Mouse (Mus musculus) neural tube, embryonic 10.5 days (tissue): ENCODE data around the gene Sema6b.

Experiments used
- DNase-seq: peaks from one replicate; pipeline ENCODE4 v3.0.0-alpha.2; 2017; ENCODE audit warnings: low spot score; ENCODE audit errors: extremely low spot score

The Sema6b gene

DNA sequence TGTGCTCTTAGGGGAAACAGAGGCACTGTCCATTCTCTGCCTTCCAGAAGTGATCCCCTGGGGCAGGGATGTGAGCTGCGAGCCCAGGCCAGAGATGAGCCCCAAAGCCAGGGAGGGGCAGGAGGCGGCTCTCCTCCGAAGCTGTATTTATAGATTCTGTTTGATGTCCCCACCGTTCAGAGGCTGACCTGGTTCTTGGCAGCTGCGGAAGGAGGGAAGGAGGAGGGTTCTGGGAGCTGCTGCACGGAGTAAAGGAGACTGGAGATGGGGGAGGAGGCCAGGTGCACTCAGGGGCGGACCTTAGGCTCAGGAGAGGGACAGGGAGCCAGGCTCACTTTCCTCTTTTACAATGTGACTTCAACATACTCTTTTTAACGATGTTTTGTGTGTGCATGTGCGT is 6.0 kb upstream of the Sema6b start:
- DNase-seq, result no peak

DNA sequence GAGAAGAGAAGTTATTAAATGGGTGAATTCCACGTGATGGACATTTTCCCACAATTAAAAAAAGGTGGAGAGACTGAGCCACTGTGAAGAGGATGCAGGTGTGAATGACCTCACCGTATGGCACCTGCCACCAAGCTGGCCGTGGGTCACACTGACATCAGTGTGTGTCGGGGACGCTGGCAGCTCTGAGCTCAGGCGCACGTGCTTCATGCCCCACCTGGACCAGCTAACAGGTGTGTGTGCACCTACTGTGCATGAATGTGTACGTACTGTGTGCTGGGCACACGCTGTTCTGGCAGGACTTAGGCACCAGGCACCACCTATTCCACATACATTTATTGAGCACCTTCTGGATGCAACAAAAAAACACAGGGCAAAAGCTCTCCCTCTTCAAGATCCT is 4.4 kb upstream of the Sema6b start:
- no peak for DNase-seq

DNA sequence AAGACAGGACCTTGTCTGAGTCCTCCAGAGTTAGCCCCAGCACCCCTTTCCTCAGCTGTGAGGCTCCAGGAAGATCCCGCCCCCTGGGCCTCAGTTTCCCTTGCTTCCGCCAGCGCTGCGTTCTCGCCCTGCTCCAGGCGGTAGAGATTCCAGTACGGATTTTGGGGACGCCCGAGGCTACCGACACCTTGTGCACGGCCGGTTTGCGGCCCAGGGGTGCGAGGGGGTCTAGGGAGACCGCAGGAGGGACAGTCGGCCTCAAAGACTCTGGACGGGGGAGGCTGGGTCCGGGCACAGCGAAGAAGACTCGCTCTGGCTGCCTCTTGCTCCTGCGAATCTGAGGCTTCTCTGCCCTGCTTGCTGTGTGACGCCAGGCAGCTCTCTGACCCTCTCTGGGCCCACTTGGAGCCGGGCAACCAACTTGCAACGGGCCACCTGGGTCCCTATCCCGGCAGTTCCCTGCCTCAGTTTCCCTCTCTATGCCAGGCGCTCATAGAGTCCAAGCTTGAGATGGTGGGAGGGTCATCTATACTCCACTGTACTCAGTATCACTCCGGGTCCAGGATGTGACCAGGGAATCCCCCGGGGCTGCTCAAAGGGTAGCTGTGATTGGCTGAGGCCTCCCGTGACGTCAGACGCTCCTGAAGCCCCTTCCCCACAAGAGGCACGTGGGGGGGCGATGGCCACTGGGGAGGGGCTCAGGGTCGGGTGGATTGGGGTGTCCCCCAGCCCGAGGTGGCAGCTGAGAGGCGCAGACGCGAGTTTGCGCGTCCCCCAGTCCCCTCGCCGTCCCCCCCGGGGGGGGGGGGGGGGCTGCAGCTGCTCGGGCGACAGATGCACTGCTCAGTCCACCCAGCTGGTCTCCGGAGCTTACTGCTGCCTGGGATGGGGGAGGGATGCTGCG is 1.8 kb upstream of the Sema6b start:
- peak; percentile 74 for DNase-seq

DNA sequence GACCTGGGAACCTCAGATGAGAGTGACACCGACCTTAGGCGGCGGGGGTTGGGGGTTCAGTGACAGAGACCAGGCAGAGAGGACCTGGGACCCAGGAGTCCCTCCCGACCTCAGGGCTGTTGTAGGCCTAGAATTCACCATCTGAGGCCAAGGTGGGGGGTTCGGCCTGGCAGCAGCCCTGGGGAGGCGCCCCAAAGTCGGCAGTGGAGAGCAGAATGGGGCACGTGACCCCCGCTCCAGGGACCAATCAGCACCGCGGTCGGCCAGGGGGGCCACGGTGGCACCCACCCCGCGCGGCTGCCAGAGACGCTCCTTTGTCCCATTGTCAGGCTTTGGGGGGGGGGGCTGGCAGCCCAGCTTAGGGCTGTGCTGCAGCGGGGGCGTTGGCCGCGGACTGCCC is 788 bp downstream of the Sema6b start:
- no peak for DNase-seq

DNA sequence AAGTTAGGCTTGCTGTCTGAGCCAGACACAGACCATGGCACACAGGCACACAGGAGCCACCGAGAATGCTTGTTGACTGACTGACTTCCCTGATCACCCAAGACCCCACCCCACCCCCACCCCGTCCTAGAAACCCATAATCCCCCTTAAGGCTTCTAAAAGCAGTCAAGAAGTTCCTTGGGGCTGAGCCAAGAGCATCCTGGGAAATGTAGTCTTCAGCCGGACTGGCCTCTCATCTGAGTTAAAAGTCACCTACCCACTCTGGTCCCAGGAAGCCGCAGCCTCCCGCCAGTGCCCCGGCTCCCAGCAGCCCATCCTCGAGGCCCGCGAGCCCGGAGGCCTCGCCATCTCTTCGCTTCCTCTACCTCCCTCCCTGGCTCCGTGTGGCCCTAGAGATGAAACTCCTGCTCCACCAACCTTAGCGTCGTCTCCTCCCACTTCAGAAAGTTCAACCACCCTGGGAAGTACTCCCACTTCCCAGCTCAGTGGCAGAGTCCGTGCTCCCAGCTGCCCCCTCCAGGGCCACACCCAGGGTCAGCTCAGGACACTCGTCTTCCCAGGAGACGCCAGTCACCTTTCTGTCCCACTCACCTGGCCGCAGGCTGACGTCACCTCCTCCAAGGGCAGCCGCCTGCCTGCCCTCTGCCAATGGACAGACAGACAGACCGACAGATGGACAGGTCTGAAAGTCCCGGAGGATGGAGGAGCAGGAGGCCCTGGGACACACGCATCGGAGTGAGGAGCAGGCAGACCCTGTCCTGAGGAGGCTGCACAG is 2.1 kb downstream of the Sema6b start:
- no peak for DNase-seq

DNA sequence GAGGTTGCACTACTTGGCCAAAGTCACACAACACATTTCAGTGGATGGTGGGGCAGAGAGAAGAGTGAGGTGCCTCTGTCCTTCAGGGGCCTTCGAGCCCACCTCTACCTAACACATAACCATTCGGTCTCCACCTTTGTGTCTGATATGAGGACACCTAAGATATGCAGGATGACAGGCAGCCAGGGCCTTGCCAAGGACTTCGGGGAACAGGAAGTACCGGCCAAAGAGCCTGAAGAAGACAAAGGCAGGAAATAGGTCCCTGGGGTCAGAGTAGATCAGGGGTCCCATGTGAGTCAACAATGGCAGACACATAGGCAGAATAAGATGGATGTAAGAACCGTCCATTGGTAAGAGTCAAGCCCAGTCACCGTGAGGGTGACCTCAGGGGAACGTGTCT is 3.6 kb downstream of the Sema6b start:
- DNase-seq, result no peak

DNA sequence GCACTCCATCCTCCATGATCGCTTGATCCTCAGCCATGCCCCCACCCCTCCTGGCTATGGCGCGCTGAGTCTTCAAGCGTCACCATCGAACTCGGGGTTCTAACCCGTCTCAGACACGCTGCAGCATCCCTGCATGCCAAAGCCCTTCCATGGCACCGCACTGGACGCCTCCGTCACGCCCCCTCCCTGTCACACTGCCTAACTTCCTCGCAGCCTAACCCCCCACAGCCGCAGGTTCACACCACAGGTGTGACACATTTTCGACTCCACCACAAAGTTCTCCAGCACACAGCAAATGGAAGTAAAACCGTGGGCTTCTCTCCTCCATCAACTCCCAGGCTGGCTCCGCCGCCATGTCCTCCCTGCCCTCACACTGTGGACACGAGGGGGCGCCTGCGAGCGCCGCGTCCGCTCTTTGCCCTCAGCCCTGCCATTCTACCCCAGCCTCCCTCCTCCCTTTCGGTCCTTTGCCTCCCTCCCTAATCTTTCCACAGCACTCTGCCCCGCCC is 5.6 kb downstream of the Sema6b start:
- DNase-seq, result peak; percentile 63

DNA sequence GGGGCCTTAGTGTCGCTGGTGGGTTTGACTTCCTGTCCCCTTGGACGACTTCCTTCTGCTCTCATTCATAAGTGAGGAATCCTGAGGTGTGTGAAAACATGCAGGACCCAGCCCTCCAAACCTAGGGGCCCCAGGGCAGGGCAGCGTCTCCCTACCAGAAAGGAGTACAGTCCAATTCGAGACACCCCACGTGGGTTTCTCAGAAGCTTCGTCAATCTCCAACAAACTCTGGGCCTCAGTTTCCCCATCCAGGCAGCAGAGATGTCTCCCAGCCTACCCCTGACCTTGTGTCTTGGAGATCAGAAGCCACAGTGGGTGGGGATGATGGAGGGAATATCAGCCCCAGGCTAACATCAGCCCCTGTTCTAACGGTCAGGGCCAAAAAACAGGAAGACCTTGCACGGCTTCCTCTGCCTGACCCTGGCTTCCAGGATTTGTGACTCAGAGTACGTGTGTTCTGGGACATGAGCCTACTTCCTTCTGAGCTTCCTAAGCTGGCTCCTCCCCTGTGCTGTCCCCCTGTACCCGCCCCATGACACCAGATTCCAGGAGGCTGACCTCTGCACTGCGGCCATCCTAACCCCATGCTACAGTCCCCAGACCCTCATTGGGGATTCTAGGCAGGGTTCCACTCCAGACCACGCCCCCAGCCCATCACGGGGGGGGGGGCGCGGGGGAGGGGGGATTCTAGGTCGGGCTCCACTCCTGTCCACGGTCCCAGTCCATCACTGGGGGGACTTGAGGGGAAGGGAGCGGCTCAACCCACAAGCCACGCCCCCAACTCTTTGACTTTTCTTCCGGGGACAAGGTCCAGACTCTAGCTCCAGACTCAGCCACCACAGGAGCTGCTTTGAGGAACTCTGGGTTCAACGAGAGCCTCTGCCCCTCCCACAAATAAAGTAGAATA is 6.4 kb downstream of the Sema6b start:
- peak; percentile 45 for DNase-seq

DNA sequence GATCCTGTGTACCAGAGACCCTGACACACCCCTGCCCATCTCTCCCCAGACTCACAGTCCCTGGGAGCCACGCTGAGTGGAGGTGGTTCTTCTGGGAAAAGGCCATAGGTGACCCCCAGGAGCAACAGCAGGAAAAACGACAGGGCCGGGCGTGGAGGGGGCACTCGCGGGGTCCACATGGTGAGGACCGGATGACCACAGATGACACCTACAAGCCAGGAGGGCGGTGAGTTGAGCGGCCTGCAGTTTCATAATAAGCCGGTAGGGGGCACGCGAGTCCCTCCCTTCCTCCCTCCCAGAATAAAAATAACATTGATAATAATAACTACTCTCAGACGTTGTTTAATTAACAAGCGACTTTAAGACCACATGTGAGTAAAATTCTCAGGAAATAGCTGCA is 7.5 kb downstream of the Sema6b start:
- peak; percentile 64 for DNase-seq

DNA sequence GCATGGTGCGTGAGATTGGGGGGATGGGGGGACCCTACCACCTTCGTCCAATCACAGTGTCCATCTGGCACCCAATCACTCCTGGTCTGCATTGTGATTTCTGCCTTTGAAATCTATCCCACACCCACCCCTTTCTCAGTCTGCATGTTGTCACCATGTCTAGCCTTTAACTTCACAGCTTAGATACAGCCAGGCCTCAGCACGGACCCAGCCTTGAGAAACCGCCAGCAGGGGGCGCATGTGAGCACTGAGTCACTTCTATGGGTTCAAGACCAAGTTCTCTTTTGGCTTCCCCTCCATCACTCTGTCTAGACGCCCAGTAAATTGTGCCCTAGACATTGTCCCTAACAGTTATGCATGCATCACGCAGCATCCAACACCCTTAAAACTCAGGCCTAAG is 8.3 kb downstream of the Sema6b start:
- DNase-seq, result peak; percentile 65

DNA sequence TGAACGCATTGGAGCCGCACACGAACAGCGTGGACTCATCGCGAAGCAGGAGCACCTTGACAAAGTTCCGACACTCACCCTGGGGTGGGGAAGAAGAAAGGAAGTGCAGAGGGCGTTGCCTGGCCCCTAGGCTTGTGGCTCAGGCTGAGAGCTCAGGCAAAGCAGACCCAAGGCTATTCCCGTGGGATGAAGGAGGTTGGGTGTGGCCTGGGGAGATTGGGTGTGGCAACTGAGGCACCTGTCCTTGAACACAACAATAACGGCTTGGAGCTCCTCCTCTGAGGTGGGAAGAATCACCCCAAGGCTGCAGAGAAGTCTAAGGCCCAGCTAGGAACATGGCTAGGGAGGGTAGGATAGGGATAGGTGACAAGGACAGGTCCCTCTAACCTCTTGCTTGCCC is 9.0 kb downstream of the Sema6b start:
- DNase-seq, result no peak

DNA sequence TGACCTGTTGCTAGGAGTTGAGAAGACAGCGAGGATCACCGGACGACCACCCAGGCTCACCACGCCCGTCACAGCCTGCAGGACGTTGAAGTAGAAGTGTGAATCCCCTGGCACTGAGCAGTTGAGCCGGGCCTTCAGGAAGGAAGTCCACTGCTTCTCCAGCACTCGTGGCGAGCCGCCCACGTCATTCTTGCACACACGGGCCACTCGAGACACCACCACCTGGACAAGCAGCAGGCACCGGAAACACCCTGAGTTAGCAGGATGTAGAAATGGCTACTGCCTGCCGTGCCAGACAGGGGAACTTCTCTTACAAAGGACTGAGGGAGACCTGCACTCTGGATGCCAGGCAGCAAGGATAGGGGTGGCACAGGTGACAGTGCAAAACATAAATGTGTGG is 11.9 kb downstream of the Sema6b start:
- no peak for DNase-seq

DNA sequence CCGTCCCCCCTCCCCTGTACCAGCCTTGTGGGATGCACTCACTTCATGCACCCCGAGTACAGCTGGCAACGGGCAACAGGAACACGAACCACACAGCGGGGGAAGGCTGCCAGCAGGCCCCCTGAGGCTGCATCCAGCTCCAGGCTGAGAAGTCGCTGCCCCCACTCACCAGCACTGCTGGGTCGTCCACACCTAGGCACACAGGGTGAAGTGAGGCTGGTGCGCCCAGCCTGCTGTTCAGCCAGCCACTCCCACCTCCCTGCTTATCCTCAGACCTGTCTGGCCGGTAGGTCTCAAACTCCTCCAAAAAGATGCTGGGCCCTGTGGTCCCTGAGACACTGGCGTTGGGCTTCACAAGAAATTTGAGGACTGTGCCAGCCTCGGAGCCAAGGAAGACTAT is 14.0 kb downstream of the Sema6b start:
- no peak for DNase-seq

DNA sequence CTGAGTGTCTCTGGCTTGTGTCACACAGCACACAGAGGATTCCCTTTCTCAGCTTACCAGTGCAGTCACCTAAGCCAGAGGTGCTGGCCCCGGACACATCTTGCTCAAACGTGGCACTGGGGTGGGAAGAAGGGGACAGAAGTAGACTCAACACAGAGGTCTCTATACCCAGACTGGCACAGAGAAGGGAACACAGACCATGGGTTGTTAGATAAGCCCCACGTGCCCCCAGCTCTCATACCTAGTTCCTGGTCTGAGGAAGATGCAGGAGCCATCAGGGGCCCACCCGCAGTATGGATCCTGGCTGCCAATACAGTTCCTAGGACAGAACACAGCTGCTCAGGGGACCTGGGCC is 14.9 kb downstream of the Sema6b start:
- DNase-seq, result no peak

DNA sequence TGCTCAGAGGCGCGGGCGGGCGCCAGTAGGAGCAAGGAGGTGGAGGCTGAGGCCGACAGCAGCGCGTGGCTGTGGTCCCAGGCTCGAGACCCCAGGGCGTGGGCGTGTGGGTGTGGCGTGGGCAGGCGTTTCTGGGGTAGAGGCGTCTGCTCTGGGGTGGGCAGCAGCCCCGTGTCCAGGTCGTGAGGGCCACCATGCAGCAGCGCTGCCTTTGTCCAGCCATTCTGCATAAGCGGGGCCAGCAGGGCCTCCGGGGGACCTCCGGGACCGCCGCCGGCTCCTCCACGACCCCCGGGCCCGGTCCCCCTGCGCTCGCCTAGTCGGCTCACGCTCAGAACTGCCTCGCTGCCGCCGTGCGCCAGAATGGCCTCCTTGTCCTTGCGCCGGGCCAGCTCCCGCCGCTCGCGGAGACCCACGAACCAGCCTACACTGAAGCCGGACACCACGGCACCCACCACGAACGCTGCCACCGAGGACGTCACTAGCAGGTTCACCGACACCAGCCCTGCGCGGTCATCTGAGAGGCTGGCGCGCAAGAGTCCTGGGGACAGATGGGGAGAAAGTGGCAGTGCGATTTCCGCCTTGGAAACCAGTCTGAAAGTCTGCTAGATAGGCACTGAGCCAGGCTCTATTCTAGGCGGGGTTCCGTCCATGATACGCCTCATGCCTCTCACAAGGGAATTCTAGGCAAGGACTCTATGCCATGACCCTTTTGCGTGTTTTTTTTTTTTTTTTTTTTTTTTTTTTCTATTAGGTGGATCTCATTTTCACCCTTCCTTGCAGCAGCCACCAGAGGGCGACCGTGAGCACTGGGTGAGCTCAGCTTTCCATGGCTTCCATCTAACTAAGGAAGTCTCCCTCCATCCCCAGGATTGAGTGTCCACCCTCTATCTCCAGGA is 15.5 kb downstream of the Sema6b start:
- peak; percentile 59 for DNase-seq

DNA sequence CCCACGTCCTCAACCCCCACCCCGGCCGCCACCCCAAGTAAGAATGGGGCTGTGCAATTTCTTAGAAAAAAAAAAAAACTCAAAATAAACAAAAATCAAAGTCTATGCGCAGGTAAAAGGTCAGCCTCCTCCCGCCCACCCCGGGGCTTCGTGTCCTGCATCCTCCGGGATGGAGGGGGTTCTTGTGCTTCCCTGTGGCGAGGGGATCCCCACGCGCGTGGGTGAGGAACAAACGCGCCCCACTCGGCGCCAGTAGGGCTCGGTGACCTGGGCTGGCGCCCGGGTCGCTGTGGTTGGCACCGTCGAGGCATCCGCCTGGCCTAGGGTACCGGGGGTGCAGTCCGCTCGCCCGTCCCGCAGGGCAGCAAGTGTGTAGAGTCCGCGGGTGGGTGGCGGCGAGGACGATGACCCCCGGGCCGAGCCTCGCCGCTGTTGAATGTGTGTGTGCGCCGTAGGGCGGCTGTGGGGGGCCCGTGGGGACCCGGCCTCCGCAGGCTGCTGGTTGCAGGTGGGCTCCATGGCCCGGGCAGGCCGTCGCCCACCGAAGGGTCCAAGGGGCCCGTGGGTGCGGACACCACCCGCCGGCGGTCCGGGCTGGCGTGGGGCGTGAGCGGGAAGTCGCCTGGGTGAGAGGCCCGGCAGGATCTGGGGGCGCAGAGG is 16.3 kb downstream of the Sema6b start:
- peak; percentile 27 for DNase-seq

DNA sequence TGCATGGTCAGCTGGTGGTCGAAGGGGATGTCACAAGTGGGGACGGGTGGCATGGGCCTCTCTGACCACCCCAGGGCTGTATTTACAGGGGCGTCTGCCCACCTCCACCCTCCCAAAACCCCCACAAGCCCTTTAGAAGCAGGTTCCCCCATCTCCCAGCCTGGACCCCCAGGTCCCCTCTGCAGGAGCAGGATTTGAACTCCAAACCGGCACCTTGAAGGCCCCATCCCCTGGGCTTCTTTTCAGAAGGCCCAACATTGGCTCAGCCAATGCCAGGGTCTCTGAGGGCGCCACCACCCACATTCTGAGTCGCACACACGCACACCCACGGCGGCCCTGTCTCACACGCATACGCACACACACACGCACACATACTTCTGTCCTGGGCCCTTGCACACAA is 17.0 kb downstream of the Sema6b start:
- no peak for DNase-seq

DNA sequence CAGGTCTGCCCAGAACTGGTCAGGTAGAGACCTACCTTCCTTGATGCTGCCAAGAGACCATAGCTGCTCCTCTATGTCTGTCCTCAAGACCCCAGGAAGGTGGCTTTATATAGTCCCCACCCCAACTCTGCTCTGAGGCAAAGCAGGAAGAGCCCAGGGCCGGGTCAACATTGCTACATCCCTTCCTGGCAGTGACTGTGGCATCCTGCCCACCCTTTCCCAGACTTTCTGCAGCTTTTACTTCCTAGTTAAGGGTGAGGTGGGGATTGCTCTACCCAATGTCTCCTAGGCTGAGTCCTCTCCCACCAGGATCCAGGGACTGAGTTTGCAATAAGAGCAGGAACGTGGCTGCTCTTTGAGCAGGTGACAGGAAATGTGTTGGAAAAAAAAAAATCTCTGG is 18.3 kb downstream of the Sema6b start, which contains the start of gene Lrg1:
Gene Lrg1, minus strand, starts transcription at position 176 of the 400 bp plus-strand sequence.
- DNase-seq, result no peak

DNA sequence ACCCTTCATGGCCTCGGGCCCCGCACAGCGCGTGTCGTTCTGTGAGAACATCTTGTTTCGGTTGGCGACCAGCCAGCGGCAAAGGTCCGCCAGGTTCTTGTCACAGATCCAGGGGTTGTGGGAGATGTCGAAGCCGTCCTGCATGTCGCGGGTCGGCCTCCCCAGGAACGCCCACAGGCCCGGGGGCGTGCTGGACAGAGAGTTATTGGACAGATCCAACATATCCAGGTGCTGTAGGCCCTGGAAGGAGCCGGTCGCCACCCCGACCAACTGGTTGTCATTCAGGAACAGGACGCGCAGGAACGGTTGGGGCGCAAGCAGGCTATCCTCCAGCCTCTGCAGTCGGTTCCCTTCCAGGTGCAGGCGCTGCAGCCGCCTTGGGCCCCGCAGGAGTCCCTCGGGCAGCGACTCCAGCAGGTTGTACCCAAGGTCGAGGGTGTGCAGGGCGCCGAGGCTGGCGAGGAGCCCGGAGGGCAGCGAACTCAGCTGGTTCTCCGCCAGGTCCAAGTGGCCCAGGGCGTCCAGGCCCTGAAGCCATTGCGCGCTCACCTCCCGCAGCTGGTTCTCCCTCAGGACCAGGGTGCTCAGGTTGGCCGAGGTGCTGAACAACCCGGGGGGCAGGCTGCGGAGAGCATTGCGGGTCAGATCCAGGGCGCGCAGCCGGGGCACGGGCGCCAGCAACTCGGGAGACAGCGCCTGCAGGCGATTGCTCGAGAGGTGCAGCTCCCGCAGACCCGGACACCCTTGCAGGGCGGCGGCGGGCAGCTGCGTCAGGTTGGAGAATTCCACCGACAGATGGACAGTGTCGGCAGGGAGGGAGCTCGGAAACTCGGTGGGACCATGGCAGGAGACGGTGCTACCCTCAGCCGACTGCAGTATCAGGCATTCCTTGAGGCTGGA is 19.9 kb downstream of the Sema6b start:
- peak; percentile 35 for DNase-seq
